Mouse (Mus musculus) large intestine, adult 2 months (tissue): Measurements from ENCODE around the gene Gad1. TPM values are rescaled to one million over a fixed set of nuclear protein-coding genes. Genes with fewer than 3 reads are reported as not detected.

Experiments
- DNase-seq: peaks from one replicate; pipeline ENCODE4 v3.0.0-alpha.2; 2012; ENCODE audit warnings: low read depth, low spot score
- WGBS: fragments of 180-500 bp; shearing (Covaris S2); methylation state at CpG from one replicate; pipeline ENCODE4 v1.1.7; 2018; 5-methylcytosine and 5-hydroxymethylcytosine counted together
- polyA plus RNA-seq: library from polyadenylated mRNA; depleted of rRNA; stranded (reverse); fragments of >200 nt; gene quantifications from 2 replicates; pipeline ENCODE4 v1.2.3, GENCODE M21; 2012; rRNA removed

Gad1 gene
- polyA plus RNA-seq, 1 experiment, result 0.10 TPM

DNA sequence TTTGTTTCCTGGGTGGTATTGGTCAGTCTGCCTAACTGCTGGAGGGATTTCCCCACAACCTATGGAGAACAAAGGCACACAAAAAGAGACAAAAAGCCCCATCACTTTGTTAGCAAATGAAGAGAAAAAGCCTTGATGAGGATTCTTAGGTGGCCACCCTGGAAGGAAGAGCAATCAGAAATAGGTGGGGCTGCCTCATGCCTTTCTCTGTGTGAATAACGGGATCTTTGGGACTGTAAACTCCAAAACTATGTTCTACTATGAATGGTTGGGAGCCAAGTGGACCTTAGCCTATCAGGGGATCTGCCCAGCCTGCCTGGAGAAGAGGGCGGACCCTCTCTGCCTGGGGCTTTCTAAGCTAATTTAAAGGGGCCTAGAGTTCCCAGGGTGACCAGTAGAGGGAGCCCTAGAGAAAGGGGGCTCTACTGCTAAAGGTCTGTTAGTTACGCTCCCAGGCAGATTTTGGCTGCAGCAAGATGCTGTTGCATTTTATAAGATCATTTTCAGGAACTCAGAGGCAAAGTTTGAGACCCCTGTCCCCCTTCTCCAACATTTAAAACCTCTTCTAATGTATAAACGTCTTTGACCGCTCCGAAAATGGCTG lies 66.5 kb downstream of the Gad1 start:
- DNase-seq, result no peak
- WGBS, result 78% methylated on average over 6 of the region's 6 CpGs

DNA sequence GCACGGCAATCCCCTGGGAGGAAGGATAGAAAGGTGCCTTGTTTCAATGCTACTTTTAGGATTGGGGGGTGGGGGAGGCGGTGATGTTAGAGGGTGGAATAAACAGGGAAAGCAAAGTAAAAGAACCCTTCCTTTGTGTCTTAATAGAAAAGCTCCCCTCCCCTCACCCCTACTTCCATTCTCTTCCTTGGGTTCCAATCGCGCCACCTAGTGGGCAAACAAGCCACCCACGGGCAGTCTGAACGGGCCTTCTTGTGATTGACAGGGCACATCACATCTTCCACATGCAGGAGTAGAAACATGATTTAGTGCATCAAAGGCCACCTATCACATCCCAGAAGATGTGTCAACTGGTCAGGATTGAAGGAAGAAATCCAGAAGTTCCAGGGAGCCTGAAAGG lies 67.4 kb downstream of the Gad1 start:
- no peak for DNase-seq
- 31% methylated on average over 6 of the region's 6 CpGs for WGBS

GRCm38 (mm10) chr2:70622244-70622643 lies 69.4 kb downstream of the Gad1 start:
- no peak for DNase-seq
- 37% methylated on average over 4 of the region's 4 CpGs for whole genome bisulfite sequencing

GRCm38 (mm10) chr2:70625761-70626160 lies 72.9 kb downstream of the Gad1 start:
- no peak for DNase-seq
- WGBS, result 52% methylated on average over 7 of the region's 7 CpGs

DNA sequence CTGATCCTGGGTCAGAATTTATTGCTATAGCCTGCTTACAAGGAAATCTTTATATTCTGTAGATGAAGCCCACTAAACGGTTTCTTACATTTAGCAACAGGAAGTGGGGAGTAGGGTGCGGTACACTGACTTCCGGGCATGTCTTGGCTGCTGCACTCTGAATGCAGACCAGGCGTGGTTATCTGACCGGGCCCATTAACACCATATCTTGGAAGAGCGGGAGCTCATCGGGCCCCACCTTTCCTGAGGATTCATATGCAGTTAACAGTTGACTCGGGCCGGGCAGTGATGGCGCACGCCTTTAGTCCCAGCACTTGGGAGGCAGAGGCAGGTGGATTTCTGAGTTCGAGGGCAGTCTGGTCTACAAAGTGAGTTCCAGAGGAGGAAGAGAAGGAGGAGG lies 75.5 kb downstream of the Gad1 start:
- no peak for DNase-seq
- WGBS, result 83% methylated on average over 12 of the region's 12 CpGs

DNA sequence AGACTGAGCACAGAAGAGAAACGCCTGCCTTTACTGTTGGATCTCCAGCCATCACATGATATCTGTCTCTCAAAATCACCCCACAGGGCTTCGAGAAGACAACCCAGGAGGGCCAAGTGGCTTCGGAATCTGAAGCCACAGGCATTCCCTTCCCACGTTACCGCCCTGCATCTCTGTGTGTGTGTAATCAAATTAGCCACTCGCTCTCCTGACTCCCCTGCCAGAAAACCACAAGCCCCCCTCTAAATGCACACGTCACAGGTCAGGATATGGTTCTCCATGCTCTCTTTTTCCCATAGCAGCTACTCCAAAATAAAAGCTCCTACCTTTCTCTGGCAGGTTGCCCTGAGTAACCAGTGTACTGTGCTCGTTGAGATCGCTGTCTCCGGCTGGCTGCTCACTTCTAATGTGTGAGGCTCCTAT lies 76.5 kb downstream of the Gad1 start:
- no peak for DNase-seq
- 11% methylated on average over 10 of the region's 10 CpGs for WGBS

DNA sequence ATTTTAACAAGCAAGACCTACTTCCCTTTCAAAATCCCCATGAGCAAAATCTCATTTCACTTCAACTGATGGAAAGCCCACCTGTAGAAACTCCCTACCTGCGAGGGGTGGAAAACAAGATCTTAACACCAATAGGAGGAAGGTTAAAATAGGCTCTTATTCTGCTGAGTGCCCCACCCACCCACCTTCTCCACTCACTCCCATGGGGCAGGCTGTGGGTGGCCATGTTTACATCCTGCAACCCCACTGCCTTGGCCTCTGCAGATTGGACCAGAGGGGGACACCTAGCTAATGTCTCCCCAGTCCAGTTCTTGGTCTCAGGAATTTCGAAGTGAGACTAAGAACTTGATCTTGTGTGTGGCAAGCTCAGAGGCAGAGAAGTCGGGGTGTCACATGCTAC lies 77.0 kb downstream of the Gad1 start:
- WGBS, result 62% methylated on average over 3 of the region's 3 CpGs
- DNase-seq, result no peak

DNA sequence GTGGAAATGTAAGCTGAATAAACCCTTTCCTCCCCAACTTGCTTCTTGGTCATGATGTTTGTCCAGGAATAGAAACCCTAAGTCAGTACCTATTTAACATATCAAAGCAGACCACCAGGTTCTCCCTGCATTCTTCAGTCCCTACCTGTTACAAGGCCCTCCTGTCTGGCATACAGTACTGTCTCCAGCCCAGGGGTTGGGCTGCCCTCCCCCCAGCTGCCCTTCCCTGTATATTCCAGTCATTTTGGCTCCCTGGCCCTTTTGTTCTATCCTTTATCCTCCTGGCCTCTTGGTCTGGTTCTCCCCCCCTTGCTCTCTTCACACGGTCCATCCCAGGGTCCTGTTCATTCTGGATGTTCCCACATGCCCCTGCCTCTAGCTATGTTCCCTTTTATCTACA lies 78.4 kb downstream of the Gad1 start:
- WGBS, result 88% methylated on average over 1 of the region's 1 CpGs
- DNase-seq, result no peak

DNA sequence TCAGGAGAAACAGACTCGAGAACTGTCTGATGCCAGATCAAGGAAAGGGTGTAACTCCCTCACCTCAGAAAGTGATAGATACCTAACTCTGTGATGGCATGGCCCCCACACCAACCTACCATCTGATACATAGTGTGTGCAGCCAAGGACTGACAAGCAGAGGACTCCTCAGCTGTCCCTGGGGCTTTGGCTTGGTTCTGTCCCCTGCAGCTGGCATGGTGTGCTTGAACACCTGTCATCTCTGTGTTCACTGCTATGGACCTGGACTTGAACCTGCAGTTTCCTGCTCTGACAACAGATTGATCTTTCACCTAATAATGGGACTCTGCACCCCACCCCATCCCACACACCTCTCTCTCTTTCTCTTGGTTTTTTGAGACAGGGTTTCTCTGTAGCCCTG lies 79.5 kb downstream of the Gad1 start:
- DNase-seq, result no peak
- WGBS, result 87% methylated on average over 1 of the region's 1 CpGs

DNA sequence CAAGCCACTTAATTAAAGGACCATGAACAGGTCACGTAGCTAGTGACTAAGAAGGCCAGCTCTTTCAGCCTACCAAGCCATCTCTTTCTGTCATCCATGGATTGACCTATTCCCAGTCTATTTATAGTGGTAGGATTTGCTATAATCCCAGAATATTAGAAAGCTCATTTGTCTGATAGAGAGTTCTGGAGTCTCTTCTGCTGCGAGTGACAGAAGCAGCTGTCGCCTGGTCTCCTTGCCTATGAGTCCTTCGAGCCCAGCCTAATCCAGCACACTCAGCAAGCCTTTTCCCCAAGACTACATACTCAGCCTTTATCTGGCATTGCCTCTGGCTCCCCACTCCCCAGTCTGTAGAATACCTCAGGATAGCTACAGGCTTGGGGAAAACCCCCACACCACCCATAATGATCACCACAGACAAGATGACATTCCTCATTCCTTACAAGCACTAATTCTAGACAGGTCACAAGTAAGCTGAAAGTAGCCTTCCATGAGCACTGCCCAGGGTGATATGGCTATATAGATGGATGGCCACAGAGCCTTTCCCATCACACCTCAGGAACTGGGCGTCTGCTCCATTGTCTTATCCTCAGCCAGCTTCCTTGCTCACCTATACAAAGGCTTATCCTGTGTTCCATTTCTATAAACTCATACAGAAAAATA lies 81.3 kb downstream of the Gad1 start:
- 88% methylated on average over 5 of the region's 5 CpGs for WGBS

GRCm38 (mm10) chr2:70640968-70641367 lies 88.1 kb downstream of the Gad1 start:
- no peak for DNase-seq

More for the DNA sequence above, 81.3 kb downstream of the Gad1 start:
- DNase-seq, result no peak

GRCm38 (mm10) chr2:70642971-70643565 lies 90.2 kb downstream of the Gad1 start:
- no peak for DNase-seq
- 40% methylated on average over 16 of the region's 16 CpGs for WGBS

- no peak for DNase-seq
- WGBS, result 82% methylated on average over 6 of the region's 6 CpGs
Observed at GRCm38 (mm10) chr2:70645266-70645780, 92.5 kb downstream of the Gad1 start.

DNA sequence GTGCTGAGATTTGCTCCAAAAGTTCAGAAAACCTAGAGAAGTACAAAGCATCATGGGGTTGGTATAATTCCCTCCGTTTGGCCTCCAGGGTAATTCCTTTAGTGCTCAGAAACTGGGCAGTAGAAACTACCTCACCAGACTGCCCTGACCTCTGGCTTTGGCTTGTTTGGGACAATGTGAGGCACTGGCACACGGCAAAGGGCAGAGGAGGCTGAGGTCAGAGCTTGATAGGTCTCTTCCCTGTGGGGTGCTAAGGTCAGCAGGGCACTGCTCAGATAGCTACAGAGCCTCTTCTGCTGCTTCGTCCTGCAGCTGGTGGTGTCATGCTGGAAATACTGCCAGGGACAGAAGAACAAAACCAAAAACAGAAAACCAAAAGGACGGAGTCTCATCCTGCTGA lies 94.8 kb downstream of the Gad1 start:
- 45% methylated on average over 4 of the region's 4 CpGs for WGBS
- DNase-seq, result no peak

- 61% methylated on average over 5 of the region's 5 CpGs for WGBS
- DNase-seq, result no peak
Observed at GRCm38 (mm10) chr2:70648271-70648670, 95.4 kb downstream of the Gad1 start.

DNA sequence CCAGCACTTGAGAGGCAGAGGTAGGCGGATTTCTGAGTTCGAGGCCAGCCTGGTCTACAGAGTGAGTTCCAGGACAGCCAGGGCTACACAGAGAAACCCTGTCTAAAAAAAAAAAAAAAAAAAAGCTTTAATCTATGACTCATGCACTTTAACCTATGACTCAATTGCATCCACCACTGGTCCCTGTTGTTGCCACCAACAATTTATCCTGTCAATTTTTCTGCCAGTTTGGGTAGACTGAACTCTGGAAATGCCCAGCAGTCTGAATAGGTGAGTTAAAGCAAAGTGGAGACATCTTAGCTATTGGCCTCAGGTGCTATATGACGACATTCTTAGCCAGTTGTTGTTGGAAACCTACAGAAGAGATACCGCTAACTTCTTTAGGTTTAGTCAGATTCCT lies 96.6 kb downstream of the Gad1 start:
- WGBS, result 86% methylated on average over 4 of the region's 4 CpGs
- DNase-seq, result no peak

Other genes with a start within 250 kb of the Gad1 start
- 2.1 and 5.8 TPM in 2 replicates for gene Sp5, start 78.1 kb upstream of the Gad1 start, polyA plus RNA-seq
- gene Erich2, start 44.3 kb upstream of the Gad1 start, polyA plus RNA-seq, result 0.14 and 0.31 TPM in 2 replicates
- gene Gorasp2, start 108.5 kb downstream of the Gad1 start, polyA plus RNA-seq, result 118 and 121 TPM in 2 replicates
- 0.30 and 0.60 TPM in 2 replicates for gene Gm26558, start 109.0 kb downstream of the Gad1 start, polyA plus RNA-seq